Mouse (Mus musculus) lung, postnatal 14 days (tissue): ENCODE data around the gene Tas2r125.
"Not testable (repeated sequence)": the region's sequence is repeated elsewhere in the genome, so short reads cannot be mapped to it uniquely, and the experiment has no call there.

Source experiments
- DNase-seq: peaks from one replicate; pipeline ENCODE4 v3.0.0; 2021

The Tas2r125 gene

GRCm38 (mm10) chr6:132909351-132909750 lies at the start of gene Tas2r125:
Tas2r125 (plus strand) TSS chr6:132909651.
- DNase-seq: no peak

DNA sequence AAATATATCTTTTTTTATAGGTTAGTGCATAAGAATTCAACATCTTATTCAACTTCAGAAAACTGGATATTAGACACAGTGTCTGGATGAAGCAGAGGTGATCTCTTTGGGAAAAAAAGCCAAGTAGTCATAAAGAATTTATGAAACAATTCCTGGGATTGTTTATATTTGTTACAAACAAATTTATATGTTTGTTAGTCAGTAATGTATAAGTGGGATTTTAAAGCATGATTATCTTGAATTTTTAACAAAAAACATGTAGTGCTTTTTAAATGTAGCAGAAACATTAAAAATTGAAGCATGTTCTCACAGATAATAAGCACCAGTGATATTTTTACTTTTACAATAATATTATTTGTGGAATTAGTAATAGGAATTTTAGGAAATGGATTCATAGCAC lies 41.7 kb upstream of the Tas2r125 start, which contains the start of gene Tas2r110:
TSS of gene Tas2r110 (plus strand) at position 301 of the 400 bp plus-strand sequence.
- DNase-seq: no peak

GRCm38 (mm10) chr6:132892711-132893110 lies 16.7 kb upstream of the Tas2r125 start, which contains the start of gene Tas2r113:
Tas2r113 (plus strand) TSS chr6:132893011.
- DNase-seq: no peak

GRCm38 (mm10) chr6:132941376-132941775 lies 31.9 kb downstream of the Tas2r125 start:
- DNase-seq: not testable (repeated sequence)

GRCm38 (mm10) chr6:132950802-132951201 lies 41.4 kb downstream of the Tas2r125 start, which contains the start of gene Tas2r129:
Tas2r129 (plus strand) TSS chr6:132951102.
- no peak for DNase-seq

DNA sequence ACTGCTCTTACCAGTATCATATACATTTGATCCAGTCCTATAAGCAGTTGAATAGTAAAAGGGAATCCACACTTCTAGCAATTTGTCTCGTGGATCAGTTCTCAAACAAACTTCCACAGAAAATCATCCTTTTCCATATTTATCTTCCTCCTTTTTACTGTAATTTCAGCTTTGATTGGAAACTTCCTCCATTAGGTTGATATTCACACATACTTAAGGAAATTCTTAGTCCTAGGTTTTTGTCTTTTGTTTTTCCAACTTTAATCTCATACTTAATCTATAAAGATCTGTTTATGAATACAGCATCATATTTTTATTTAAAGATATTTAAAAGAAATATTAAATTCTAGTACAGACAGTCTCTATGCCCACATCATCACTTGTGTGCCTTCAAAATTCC lies 48.4 kb downstream of the Tas2r125 start, which contains the start of gene Tas2r131:
TSS of gene Tas2r131 (minus strand) at position 101 of the 400 bp plus-strand sequence.
- no peak for DNase-seq
